Mouse (Mus musculus) hindbrain, embryonic 10.5 days (tissue): ENCODE data around the gene Htr2c. TPM values are rescaled to one million over a fixed set of nuclear protein-coding genes. Genes with fewer than 3 reads are reported as not detected.

Experiments used
- DNase-seq: peaks from one replicate; pipeline ENCODE4 v3.0.0-alpha.2; 2017; ENCODE audit warnings: low spot score
- H3K27ac ChIP-seq: fragments of 300-500 bp; sonication (generic); 2 replicates; pipeline ENCODE4 v1.5.1; 2016; ENCODE audit warnings: mild to moderate bottlenecking, moderate library complexity
- H3K27me3 ChIP-seq: fragments of 300-500 bp; sonication (generic); 2 replicates; pipeline ENCODE4 v1.6.1; 2016; ENCODE audit warnings: mild to moderate bottlenecking; ENCODE audit not compliant: poor library complexity, insufficient read depth, severe bottlenecking
- H3K36me3 ChIP-seq: fragments of 300-500 bp; sonication (generic); 2 replicates; pipeline ENCODE4 v1.6.1; 2016; ENCODE audit warnings: mild to moderate bottlenecking, moderate library complexity
- H3K4me1 ChIP-seq: fragments of 300-500 bp; sonication (generic); replicated peaks from 2 replicates; pipeline ENCODE4 v1.6.1; 2016; ENCODE audit warnings: mild to moderate bottlenecking
- H3K4me3 ChIP-seq: fragments of 300-500 bp; sonication (generic); 2 replicates; pipeline ENCODE4 v1.5.1; 2016; ENCODE audit warnings: mild to moderate bottlenecking, moderate library complexity
- H3K9me3 ChIP-seq: fragments of 300-500 bp; sonication (generic); 2 replicates; pipeline ENCODE4 v1.6.1; 2016; ENCODE audit warnings: mild to moderate bottlenecking, moderate library complexity
- WGBS: fragments of 180-500 bp; shearing (Covaris S2); methylation state at CpG from one replicate; pipeline ENCODE4 v1.1.7; 2016; 5-methylcytosine and 5-hydroxymethylcytosine counted together
- microRNA counts: library from miRNA; unstranded; fragments of <30 nt; microRNA quantifications from one replicate; lab custom pipeline; 2017
- polyA plus RNA-seq: library from polyadenylated mRNA; unstranded; fragments of >200 nt; fragmentation: Nextera tagmentation; extraction: Ambion mirVana; gene quantifications from 2 replicates; pipeline ENCODE4 v1.2.1, GENCODE M21; 2016

Gene Htr2c
- polyA plus RNA-seq, 1 experiment from 2014 or later: 2.9 TPM

DNA sequence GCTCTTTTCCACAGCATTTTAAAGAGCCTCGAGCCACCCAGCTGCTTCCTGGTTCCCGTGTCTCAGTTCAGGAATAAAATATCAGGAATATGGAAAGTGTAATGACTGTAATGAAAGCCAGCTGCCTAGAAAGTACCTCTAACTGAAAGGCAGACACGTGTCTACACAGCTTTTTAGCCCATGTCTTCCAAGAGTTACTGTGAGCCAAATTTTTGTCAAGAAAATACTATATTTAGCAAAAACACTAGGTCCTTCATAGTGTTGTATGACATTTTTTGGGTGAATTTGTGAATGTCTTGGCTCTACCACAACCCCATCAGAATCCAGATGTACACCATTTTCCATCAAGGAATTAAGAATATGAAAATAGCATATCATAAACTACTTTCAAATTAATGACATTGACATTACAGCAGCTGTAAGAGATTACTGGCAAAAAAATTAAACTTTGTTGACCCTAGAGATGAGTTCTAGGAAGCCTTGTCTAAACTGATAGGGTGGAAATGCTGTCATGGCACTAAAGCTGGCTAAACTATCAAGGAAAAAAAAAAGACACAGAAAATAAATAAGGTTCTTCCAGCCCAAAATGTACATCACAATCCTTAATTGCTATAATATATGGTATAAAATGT lies 255.2 kb downstream of the Htr2c start:
- Histone ChIP-seq H3K4me3 (no peak overlapping the region), H3K27me3 (no peaks in the 10 kb centered on the region), H3K9me3 (no peaks in the 10 kb centered on the region), H3K4me1 (no peaks in the 10 kb centered on the region), H3K27ac (no peak overlapping the region), H3K36me3 (no peaks in the 10 kb centered on the region)
- no peak for DNase-seq
- 81% methylated on average over 3 of the region's 3 CpGs for WGBS

GRCm38 (mm10) chrX:147238806-147239542 lies 276.7 kb downstream of the Htr2c start:
- Histone ChIP-seq H3K27ac (no peak overlapping the region), H3K9me3 (no peaks in the 10 kb centered on the region), H3K27me3 (no peaks in the 10 kb centered on the region), H3K36me3 (no peaks in the 10 kb centered on the region), H3K4me3 (no peak overlapping the region), H3K4me1 (no peaks in the 10 kb centered on the region)
- WGBS: 83% methylated on average over 2 of the region's 2 CpGs
- DNase-seq: no peak

MicroRNAs within 50 kb of the gene (microRNA counts, 519-probe panel; counts per million panel counts)
- 1,255 counts per million, percentile 77 among the panel's probes with 10 or more counts for microRNA mmu-miR-448 (lab: Ali Mortazavi, UCI)
- 1,255 counts per million, percentile 77 among the panel's probes with 10 or more counts for microRNA mmu-miR-764-3p (lab: Ali Mortazavi, UCI)
- 1,255 counts per million, percentile 77 among the panel's probes with 10 or more counts for microRNA mmu-miR-764-5p (lab: Ali Mortazavi, UCI)
